Comparison of ENCODE assay signal across 7 mouse cellular contexts in the genomic region with DNA sequence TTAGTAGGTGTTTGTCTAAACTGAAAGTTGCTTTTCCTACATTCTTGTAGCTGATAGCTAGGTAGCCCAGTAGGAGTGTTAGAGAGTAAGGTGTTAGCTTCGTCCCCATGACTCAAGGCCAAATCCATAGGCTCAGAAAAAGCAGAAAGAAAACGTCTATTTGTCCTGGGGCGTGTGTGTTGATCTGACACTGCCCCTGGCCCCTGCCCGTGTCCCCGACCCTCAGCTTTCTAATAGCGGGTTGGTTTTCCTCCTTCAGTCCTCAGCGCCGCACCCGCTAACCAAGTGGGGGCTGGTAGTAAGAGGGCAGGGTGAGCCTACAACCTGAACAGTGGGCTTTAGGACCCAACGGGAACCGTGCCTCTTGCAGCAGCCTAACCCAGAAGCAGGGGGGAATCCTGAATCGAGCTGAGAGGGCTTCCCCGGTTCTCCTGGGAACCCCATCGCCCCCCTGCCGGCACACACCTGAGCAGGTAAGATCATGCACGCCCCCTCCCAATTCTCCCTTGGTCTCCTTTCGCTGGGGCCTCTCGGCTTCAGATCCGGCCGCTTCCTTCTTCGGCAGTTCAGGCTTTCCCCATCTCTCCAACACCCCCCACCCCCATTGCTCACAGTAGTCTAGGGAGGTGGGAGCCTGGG. TPM values are rescaled to one million over a fixed set of nuclear protein-coding genes. Genes with fewer than 3 reads are reported as not detected.
DNase-seq lines count a peak whose midpoint lies in the region; ATAC-seq lines count a peak whose summit lies in the region.

A gene (plus strand): TSS at position 381 of the 639 bp plus-strand sequence.

- peak within 1 kb of the TSS; percentile 74 for H3K4me3 ChIP-seq in heart, embryonic 12.5 days
- peak within 1 kb of the TSS; percentile 62 for H3K4me3 ChIP-seq in midbrain, embryonic 14.5 days (replicated peaks; ENCODE audit: low read depth, low read length)

- H3K4me1 ChIP-seq in heart, embryonic 12.5 days (replicated peaks) = peaks cover 91% of the 10 kb centered on the region
- peaks cover 68% of the 10 kb centered on the region for H3K4me1 ChIP-seq in midbrain, embryonic 14.5 days (ENCODE audit: control insufficient read depth, insufficient read depth, low read length)

- peak within 1 kb of the TSS; percentile 91 for H3K9ac ChIP-seq in heart, embryonic 12.5 days
- peak within 1 kb of the TSS; percentile 82 for H3K9ac ChIP-seq in midbrain, embryonic 14.5 days (replicated peaks; ENCODE audit: low read length)

- ATAC-seq in heart, embryonic 12.5 days (ENCODE audit: insufficient number of reproducible peaks, low FRiP score) = no peak
- no peak for ATAC-seq in midbrain, embryonic 14.5 days (ENCODE audit: low FRiP score, low TSS enrichment)
- no peak for ATAC-seq in inflammation-experienced regulatory T-cells, adult 6 months

- H3K27ac ChIP-seq in heart, embryonic 12.5 days (ENCODE audit: poor library complexity, severe bottlenecking) = peak within 1 kb of the TSS; percentile 99
- 0 out of 2 replicates have a peak within 1 kb of the TSS, but pooled peaks have one; percentile 10 for H3K27ac ChIP-seq in midbrain, embryonic 14.5 days (replicated peaks; ENCODE audit: low read depth, low read length)

- H3K9me3 ChIP-seq in heart, embryonic 12.5 days (replicated peaks) = no peaks in the 10 kb centered on the region
- no peaks in the 10 kb centered on the region for H3K9me3 ChIP-seq in midbrain, embryonic 14.5 days (ENCODE audit: control insufficient read depth, low read length)

- H3K36me3 ChIP-seq in heart, embryonic 12.5 days = no peaks in the 10 kb centered on the region
- no peaks in the 10 kb centered on the region for H3K36me3 ChIP-seq in midbrain, embryonic 14.5 days (ENCODE audit: control insufficient read depth, insufficient read depth, low read length)

- peak; percentile 35 for DNase-seq in thymus, postnatal 0 days (ENCODE audit: low spot score)
- no peak for DNase-seq in thymus, postnatal 10 days (ENCODE audit: low spot score in 2 of 2)
- peak; percentile 77 for DNase-seq in cerebellum, adult 9-10 months
- no peak for DNase-seq in layer of hippocampus, postnatal 25 days (ENCODE audit: extremely low spot score in 1 of 2, low spot score in 1 of 2)
- peak; percentile 78 for DNase-seq in midbrain, embryonic 14.5 days

- peak within 1 kb of the TSS; percentile 87 for H3K4me2 ChIP-seq in heart, embryonic 12.5 days
- peak within 1 kb of the TSS; percentile 66 for H3K4me2 ChIP-seq in midbrain, embryonic 14.5 days (ENCODE audit: low read length)

- no peaks in the 10 kb centered on the region for H3K27me3 ChIP-seq in heart, embryonic 12.5 days (replicated peaks)
- no peaks in the 10 kb centered on the region for H3K27me3 ChIP-seq in midbrain, embryonic 14.5 days (ENCODE audit: control insufficient read depth, insufficient read depth, low read length)

- WGBS in heart, embryonic 12.5 days = 6% methylated on average over 21 of the region's 21 CpGs
- WGBS in midbrain, embryonic 14.5 days = 8% methylated on average over 21 of the region's 21 CpGs

RNA-seq across cellular contexts. Expression of the gene that starts here (rescaled TPM):
- 40.4 and 41.0 TPM in 2 replicates for polyA plus RNA-seq in thymus, postnatal 0 days (2015; fragmentation: Nextera tagmentation; extraction: Ambion mirVana)
- 33.8 and 35.1 TPM in 2 replicates for polyA plus RNA-seq in heart, embryonic 12.5 days (2016; fragmentation: Nextera tagmentation; extraction: Ambion mirVana)
- 10 to 100 TPM; 17.0 to 17.7 TPM for total RNA-seq in layer of hippocampus, postnatal 25 days (2021)
- 8.8 and 11.0 TPM in 2 replicates for polyA plus RNA-seq in midbrain, embryonic 14.5 days (2014; fragmentation: Nextera tagmentation; extraction: Ambion mirVana)
- 1 to 10 TPM; 7.4 to 8.1 (median 7.6) TPM for polyA plus RNA-seq in inflammation-experienced regulatory T-cells, adult 6 months (2017; shearing (Covaris generic))

Comparison
In these comparisons a context has a peak if more than half of its experiments do, and no peak if none do; other contexts are left out.
1. DNase-seq: peak in thymus, postnatal 0 days (single experiment), cerebellum, adult 9-10 months (single experiment) and midbrain, embryonic 14.5 days (single experiment); none in thymus, postnatal 10 days (0 of 2) and layer of hippocampus, postnatal 25 days (0 of 2).